Mouse (Mus musculus): Measurements from ENCODE around the gene Mymx.

The Mymx gene

GRCm38 (mm10) chr17:45589236-45589635 is 12.7 kb downstream of the Mymx start:
- Histone ChIP-seq H3K36me3 (ENCODE audit: control insufficient read depth, insufficient read depth, low read length, poor library complexity, severe bottlenecking) (no peaks in the 10 kb centered on the region), H3K27me3 (ENCODE audit: control insufficient read depth, insufficient read depth, low read length, poor library complexity, severe bottlenecking) (no peaks in the 10 kb centered on the region)

DNA sequence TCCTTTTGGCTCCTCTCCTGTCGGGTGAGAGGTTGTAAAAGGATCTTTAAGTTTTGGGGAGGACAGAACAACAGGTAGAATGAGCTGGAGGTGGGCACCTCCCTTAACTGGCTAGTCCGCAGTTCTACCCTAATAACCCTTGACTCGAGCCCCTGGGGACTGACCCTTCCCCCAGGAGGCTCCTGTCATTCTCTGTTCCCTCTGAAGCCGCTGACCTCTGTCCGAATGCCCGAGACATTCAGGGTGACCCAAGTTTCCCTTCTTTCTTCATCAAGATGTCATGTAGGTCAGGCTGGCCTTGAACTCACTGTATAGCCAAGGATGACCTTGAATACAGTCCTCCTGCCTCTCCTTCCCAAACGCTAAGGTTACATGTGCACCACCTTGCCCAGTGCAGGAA is 13.5 kb downstream of the Mymx start:
- Histone ChIP-seq H3K36me3 (ENCODE audit: control insufficient read depth, insufficient read depth, low read length, poor library complexity, severe bottlenecking) (no peaks in the 10 kb centered on the region), H3K27me3 (ENCODE audit: control insufficient read depth, insufficient read depth, low read length, poor library complexity, severe bottlenecking) (no peaks in the 10 kb centered on the region)
- no peak for DNase-seq (ENCODE audit: low read depth, low spot score)

More at GRCm38 (mm10) chr17:45589236-45589635, 12.7 kb downstream of the Mymx start:
- DNase-seq (ENCODE audit: low read depth, low spot score), result no peak

DNA sequence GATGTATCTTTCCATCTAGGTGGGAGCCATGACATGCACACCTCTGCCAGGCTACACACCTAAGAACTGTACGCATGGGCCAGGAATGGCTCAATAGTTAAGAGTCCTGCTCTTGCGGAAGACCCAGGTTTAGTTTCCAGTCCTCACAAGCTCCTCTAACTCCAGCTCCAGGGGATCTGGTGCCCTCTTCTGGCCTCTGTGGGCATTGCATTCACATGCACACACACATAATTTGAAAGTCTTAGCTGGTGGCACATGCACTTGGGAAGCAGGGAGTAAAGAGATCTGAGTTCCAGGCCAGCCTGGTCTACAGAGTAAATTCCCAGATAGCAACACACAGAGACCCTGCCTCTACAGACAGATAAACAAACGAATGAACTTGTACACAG is 15.5 kb downstream of the Mymx start:
- Histone ChIP-seq H3K36me3 (ENCODE audit: control insufficient read depth, insufficient read depth, low read length, poor library complexity, severe bottlenecking) (no peaks in the 10 kb centered on the region), H3K27me3 (ENCODE audit: control insufficient read depth, insufficient read depth, low read length, poor library complexity, severe bottlenecking) (no peaks in the 10 kb centered on the region)
- DNase-seq (ENCODE audit: low read depth, low spot score), result peak; percentile 33

DNA sequence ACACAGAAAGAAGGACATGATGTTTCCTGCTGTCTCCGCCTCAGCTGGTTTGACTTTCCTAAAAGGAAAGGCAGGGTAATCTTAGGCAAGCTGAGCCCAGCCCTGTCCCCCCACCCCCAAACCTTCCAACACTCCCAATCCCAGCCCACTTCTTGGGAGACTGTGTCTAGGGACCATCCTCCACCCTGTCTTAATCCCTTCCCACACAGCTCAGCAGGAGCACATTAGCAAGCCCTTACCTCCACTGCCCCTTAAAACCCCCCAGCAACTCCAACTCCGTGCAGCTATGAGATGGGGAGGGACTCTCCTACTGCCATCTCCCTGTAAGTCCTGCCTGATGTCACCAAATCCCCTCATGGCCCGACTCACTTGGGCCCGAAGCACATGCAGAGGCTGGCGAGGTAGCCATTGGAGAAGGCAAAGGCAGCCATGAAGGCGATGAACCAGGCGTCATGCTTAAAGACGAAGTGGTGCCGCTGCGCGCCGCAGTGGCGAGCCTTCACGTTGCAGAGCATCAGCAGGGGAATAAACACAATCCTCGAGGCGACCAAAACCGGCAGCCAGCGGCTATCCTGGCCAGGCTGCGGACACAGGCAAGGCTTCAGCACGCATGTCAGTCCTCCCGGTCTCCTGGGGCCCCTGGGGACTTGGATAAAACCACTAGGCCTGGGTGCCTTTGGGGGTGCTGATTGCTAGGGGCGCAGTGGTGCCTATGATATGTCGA is 16.0 kb downstream of the Mymx start:
- Histone ChIP-seq H3K36me3 (ENCODE audit: control insufficient read depth, insufficient read depth, low read length, poor library complexity, severe bottlenecking) (no peaks in the 10 kb centered on the region), H3K27me3 (ENCODE audit: control insufficient read depth, insufficient read depth, low read length, poor library complexity, severe bottlenecking) (no peaks in the 10 kb centered on the region)
- DNase-seq (ENCODE audit: low read depth, low spot score), result no peak

GRCm38 (mm10) chr17:45584939-45585678 is 16.8 kb downstream of the Mymx start:
- H3K36me3 ChIP-seq (ENCODE audit: control insufficient read depth, insufficient read depth, low read length, poor library complexity, severe bottlenecking), result no peaks in the 10 kb centered on the region
- peak; percentile 74 for DNase-seq (ENCODE audit: low read depth, low spot score)
- no peaks in the 10 kb centered on the region for H3K27me3 ChIP-seq (ENCODE audit: control insufficient read depth, insufficient read depth, low read length, poor library complexity, severe bottlenecking)

DNA sequence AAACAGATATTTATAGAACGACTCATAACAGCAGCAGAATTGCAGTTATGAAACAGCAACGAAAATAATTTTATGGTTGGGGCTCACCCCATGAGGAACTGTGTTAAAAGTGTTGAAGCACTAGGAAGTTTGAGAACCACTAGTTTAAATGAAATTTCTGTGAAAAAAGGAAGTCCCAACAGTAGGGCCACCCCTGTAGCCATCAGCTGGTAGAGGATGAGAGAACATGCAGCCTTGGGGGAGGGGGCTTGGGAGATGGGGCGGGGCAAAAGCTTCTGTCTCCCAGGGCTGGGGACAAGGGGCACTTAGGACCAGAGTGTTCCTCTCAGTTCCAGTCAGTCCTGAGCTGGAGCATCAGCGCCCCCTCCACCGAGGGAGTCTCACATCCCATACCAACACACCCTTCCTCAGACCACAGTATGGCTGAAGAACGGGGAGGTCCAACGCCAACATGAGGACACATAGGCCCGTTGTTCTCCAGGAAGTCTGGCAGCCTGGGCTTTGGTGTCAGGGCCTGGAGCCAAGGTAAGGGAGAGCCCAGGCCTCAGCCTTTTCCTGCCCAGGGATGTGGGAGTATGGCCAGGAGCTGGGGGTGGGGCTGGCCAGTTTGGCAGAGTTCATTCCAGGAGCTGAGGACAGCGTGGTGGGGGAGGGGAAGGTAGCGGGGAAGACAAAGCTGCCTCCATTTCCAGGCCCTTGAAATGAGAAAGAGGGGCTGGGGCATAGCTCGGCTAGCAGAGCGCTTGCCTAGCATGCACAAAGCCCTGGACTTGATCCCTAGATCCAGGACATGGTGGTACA is 17.6 kb downstream of the Mymx start:
- H3K36me3 ChIP-seq (ENCODE audit: control insufficient read depth, insufficient read depth, low read length, poor library complexity, severe bottlenecking), result no peaks in the 10 kb centered on the region
- H3K27me3 ChIP-seq (ENCODE audit: control insufficient read depth, insufficient read depth, low read length, poor library complexity, severe bottlenecking), result no peaks in the 10 kb centered on the region
- peak; percentile 55 for DNase-seq (ENCODE audit: low read depth, low spot score)

DNA sequence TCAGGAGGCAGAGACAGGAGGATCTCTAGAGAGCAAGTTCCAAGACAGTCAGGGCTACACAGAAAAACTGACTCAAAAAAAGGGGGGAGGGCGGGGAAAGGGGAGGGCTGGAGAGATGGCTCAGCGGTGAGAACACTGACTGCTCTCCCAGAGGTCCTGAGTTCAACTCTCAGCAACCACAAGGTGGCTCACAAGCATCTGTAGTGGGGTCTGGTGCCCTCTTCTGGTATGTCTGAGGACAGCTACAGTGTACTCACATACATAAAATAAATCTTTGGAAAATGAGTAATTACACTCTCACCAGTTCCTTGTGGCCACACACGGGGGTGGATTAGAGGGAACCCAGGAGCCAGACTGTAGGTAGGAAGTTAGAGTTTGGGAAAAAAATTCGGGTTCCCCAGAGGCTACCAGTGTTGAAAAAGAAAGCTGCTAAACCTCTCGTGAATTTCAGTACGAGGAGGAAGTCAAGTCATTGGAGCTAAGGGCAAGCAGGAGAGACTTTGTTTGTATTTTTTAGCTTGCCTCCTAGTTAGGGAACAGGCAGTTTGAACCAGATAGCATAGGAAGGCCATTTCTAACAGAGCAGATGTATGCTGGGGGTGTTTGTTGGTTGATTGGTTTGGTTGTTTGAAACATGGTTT is 19.1 kb downstream of the Mymx start:
- Histone ChIP-seq H3K36me3 (ENCODE audit: control insufficient read depth, insufficient read depth, low read length, poor library complexity, severe bottlenecking) (no peaks in the 10 kb centered on the region), H3K27me3 (ENCODE audit: control insufficient read depth, insufficient read depth, low read length, poor library complexity, severe bottlenecking) (no peaks in the 10 kb centered on the region)
- DNase-seq (ENCODE audit: low read depth, low spot score), result peak; percentile 78

DNA sequence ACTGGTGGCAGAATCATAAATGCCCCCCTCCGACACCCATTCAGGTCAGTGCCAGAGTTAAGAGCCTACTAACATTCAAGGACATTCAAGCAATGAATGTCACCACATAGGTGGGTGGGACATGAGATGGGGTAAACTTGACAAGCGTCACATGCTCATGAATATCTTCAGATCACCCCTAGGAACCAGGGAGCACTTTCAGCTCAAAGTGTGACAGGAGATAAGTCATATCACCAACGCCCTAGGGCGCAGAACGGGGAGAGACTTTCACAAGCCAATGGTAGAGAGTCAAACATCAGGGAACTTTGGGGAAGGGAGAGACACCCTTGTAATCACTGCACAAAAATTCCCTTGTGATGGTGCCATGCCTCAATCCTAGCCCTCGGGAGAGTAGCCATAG is 19.7 kb downstream of the Mymx start:
- Histone ChIP-seq H3K36me3 (ENCODE audit: control insufficient read depth, insufficient read depth, low read length, poor library complexity, severe bottlenecking) (no peaks in the 10 kb centered on the region), H3K27me3 (ENCODE audit: control insufficient read depth, insufficient read depth, low read length, poor library complexity, severe bottlenecking) (no peaks in the 10 kb centered on the region)
- DNase-seq (ENCODE audit: low read depth, low spot score), result no peak

DNA sequence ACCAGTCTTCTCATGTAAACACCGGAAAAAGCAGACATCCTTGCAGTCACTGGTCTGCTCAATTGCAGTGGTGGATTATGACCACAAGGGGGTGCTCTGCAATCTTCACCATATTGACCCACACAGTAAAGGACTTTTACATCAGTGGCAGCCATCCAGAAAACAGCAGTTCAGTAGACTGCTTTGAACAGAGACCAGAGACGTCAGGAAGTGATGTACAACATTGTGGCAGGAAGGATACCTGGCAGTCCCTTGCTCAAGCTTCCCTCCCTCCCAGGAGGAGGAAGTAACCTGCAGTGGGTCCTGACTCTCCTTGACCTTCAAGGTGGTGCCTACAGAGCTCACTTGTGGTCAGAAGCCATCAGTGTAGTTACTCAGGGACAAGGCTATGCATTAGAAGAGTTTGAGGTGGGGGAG is 20.3 kb downstream of the Mymx start:
- H3K27me3 ChIP-seq (ENCODE audit: control insufficient read depth, insufficient read depth, low read length, poor library complexity, severe bottlenecking), result no peaks in the 10 kb centered on the region
- DNase-seq (ENCODE audit: low read depth, low spot score), result peak; percentile 88

GRCm38 (mm10) chr17:45580958-45581477 is 20.9 kb downstream of the Mymx start:
- DNase-seq (ENCODE audit: low read depth, low spot score), result peak; percentile 41
- Histone ChIP-seq H3K36me3 (ENCODE audit: control insufficient read depth, insufficient read depth, low read length, poor library complexity, severe bottlenecking) (no peaks in the 10 kb centered on the region), H3K27me3 (ENCODE audit: control insufficient read depth, insufficient read depth, low read length, poor library complexity, severe bottlenecking) (no peaks in the 10 kb centered on the region)

More for the DNA sequence above, 20.3 kb downstream of the Mymx start:
- no peaks in the 10 kb centered on the region for H3K36me3 ChIP-seq (ENCODE audit: control insufficient read depth, insufficient read depth, low read length, poor library complexity, severe bottlenecking)

DNA sequence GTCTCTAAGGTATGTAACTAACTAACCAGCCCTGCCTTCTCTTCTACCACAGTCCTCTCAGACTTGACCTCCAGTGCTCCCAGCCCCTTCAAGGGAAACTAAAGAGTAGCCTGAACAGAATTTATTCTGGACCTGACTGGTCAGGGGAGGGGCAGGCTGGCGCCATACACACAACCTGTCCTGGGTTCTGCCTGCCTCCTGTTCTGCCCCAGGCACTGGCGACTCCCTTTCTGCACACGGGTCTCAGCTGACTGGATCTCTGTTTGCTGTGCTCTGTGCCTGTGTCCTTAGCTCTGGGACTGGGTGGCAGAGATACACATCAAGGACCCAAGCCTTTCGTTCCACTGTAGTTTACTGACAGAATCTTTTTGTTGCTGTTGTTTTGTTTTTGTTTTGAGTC is 22.3 kb downstream of the Mymx start:
- no peaks in the 10 kb centered on the region for H3K27me3 ChIP-seq (ENCODE audit: control insufficient read depth, insufficient read depth, low read length, poor library complexity, severe bottlenecking)
- no peaks in the 10 kb centered on the region for H3K36me3 ChIP-seq (ENCODE audit: control insufficient read depth, insufficient read depth, low read length, poor library complexity, severe bottlenecking)
- no peak for DNase-seq (ENCODE audit: low read depth, low spot score)

DNA sequence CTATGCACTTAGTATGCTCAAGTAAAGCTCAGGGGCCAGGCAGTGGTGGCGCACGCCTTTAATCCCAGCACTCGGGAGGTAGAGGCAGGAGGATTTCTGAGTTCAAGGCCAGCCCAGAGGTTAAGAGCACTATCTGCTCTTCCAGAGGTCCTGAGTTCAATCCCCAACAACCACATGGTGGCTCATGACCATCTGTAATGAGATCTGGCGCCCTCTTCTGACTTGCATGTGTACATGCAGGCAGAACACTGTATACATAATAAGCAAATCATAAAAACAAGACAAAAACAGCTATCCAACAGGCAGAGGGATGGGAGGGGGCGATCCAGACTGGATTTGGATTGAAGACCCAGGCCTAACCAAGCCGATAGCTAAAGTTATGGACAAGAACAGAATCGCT is 23.1 kb downstream of the Mymx start:
- H3K27me3 ChIP-seq (ENCODE audit: control insufficient read depth, insufficient read depth, low read length, poor library complexity, severe bottlenecking), result no peaks in the 10 kb centered on the region
- peak; percentile 67 for DNase-seq (ENCODE audit: low read depth, low spot score)
- no peaks in the 10 kb centered on the region for H3K36me3 ChIP-seq (ENCODE audit: control insufficient read depth, insufficient read depth, low read length, poor library complexity, severe bottlenecking)

GRCm38 (mm10) chr17:45578242-45578641 is 23.7 kb downstream of the Mymx start:
- Histone ChIP-seq H3K36me3 (ENCODE audit: control insufficient read depth, insufficient read depth, low read length, poor library complexity, severe bottlenecking) (no peaks in the 10 kb centered on the region), H3K27me3 (ENCODE audit: control insufficient read depth, insufficient read depth, low read length, poor library complexity, severe bottlenecking) (no peaks in the 10 kb centered on the region)
- DNase-seq (ENCODE audit: low read depth, low spot score), result no peak

DNA sequence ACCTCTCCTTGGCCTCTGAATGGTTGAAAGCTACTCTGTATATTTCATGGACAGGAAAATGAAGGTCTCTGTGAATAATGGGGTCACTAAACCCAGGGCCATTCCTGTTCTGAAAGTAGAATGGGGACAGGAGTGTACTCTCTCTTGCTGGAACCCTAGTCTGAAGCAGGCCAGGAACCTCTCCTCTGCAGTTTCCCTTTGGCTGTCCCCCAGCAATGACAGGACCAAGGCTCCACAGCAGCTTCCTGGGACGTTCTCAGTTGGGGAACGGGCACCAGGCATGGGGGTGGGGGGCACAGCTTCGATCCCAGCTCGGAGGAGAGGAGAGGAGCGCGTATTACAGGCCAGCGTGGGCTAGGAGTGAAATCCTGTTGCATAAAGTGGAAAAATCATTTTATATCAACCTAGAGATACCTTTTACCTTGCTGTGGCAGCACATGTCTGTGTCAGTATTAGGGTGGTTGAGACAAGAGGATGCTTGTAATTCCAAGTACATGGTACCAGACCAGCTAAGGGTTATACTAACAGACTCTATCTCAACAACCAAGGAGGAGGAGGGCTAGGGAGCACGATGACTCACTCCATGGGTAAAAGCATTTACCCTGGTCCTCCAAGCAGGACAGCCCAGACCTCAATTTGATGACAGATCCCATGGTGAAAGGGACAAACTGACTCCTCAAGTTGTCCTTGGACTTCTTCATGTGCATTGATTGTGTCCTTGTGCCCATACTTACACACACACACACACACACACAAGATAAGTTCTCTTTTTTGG is 26.6 kb downstream of the Mymx start:
- no peak for DNase-seq (ENCODE audit: low read depth, low spot score)
- Histone ChIP-seq H3K27me3 (ENCODE audit: control insufficient read depth, insufficient read depth, low read length, poor library complexity, severe bottlenecking) (no peaks in the 10 kb centered on the region), H3K36me3 (ENCODE audit: control insufficient read depth, insufficient read depth, low read length, poor library complexity, severe bottlenecking) (peaks cover 11% of the 10 kb centered on the region)
